ENCODE assay signal across 8 mouse cellular contexts in genomic region chr14:25496116-25496515, GRCm38 (mm10). TPM values are rescaled to one million over a fixed set of nuclear protein-coding genes. Genes with fewer than 3 reads are reported as not detected.
DNase-seq lines count a peak whose midpoint lies in the region; ATAC-seq and TF ChIP-seq lines count a peak whose summit lies in the region.

No protein-coding gene starts in this region.

- H3K36me3 ChIP-seq in lung, embryonic 14.5 days (ENCODE audit: insufficient read depth) = no peaks in the 10 kb centered on the region

- 62% methylated on average over 2 of the region's 2 CpGs for WGBS in lung, embryonic 14.5 days
- 59% methylated on average over 2 of the region's 2 CpGs for WGBS in lung, adult 2 months

- no peaks in the 10 kb centered on the region for H3K27me3 ChIP-seq in lung, embryonic 14.5 days (ENCODE audit: insufficient read depth, low read length)

- no peak overlapping the region for H3K4me3 ChIP-seq in lung, embryonic 14.5 days (ENCODE audit: low read depth, low read length)
- H3K4me3 ChIP-seq in lung, adult 2 months (replicated peaks; ENCODE audit: extremely low read depth, low read depth, low read length) = no peak overlapping the region
- H3K4me3 ChIP-seq in embryonic fibroblast, embryonic 13.5 days (ENCODE audit: insufficient read depth, low read length) = no peak overlapping the region

- no peak overlapping the region for H3K27ac ChIP-seq in lung, embryonic 14.5 days (ENCODE audit: low read depth)
- H3K27ac ChIP-seq in embryonic fibroblast, embryonic 13.5 days (ENCODE audit: insufficient read depth, low read length) = peak overlapping the region; percentile 58

- TF ChIP-seq CTCF in lung, embryonic 14.5 days (IDR thresholded peaks at IDR 0.05; ENCODE audit: low read depth) = no peak
- TF ChIP-seq CTCF in lung, adult 2 months (IDR thresholded peaks at IDR 0.05; ENCODE audit: insufficient read depth, low read length) = no peak
- TF ChIP-seq CTCF in embryonic fibroblast, embryonic 13.5 days (IDR thresholded peaks at IDR 0.05; ENCODE audit: borderline replicate concordance, insufficient read depth, low read length) = no peak

- no peaks in the 10 kb centered on the region for H3K9me3 ChIP-seq in lung, embryonic 14.5 days (ENCODE audit: low read depth, low read length)

- H3K4me2 ChIP-seq in lung, embryonic 14.5 days = no peak overlapping the region

- no peak for TF ChIP-seq POLR2A in lung, adult 2 months (IDR thresholded peaks at IDR 0.05; ENCODE audit: borderline replicate concordance, extremely low read depth, low read depth, low read length)
- TF ChIP-seq POLR2A in embryonic fibroblast, embryonic 13.5 days (IDR thresholded peaks at IDR 0.05; ENCODE audit: low read depth, low read length) = no peak

- no peak overlapping the region for H3K9ac ChIP-seq in lung, embryonic 14.5 days

- peak; percentile 46 to 63 for DNase-seq in frontal cortex, adult 2 months (ENCODE audit: extremely low spot score in 1 of 2, low spot score in 1 of 2)
- no peak for DNase-seq in frontal cortex, postnatal 14 days (ENCODE audit: low spot score in 2 of 2)
- peak; percentile 41 for DNase-seq in lung, embryonic 14.5 days
- no peak for DNase-seq in lung, adult 2 months
- peak; percentile 40 for DNase-seq in lung, postnatal 10 days
- no peak for DNase-seq in T-cell, adult 2 months (ENCODE audit: low spot score)
- DNase-seq in gastrocnemius, postnatal 4 days (ENCODE audit: low spot score in 2 of 2) = no peak

- peaks cover 30% of the 10 kb centered on the region for H3K4me1 ChIP-seq in lung, embryonic 14.5 days (ENCODE audit: insufficient read depth)
- H3K4me1 ChIP-seq in lung, adult 2 months (ENCODE audit: control insufficient read depth, insufficient read depth, low read length) = peaks cover 68% of the 10 kb centered on the region
- peaks cover 39% of the 10 kb centered on the region for H3K4me1 ChIP-seq in embryonic fibroblast, embryonic 13.5 days (ENCODE audit: control insufficient read depth, insufficient read depth, low read length)

- no peak for ATAC-seq in lung, embryonic 14.5 days (ENCODE audit: insufficient read depth)

RNA-seq across cellular contexts. Expression of gene Zmiz1, which starts 37.1 kb away (rescaled TPM):
- polyA plus RNA-seq in frontal cortex, adult 2 months (2012; rRNA removed) = 39.1 and 45.9 TPM in 2 replicates
- polyA plus RNA-seq in lung, embryonic 14.5 days (2014; fragmentation: Nextera tagmentation; extraction: Ambion mirVana) = 33.5 TPM in 2 replicates
- 51.6 and 52.6 TPM in 2 replicates for polyA plus RNA-seq in lung, adult 2 months (2012; rRNA removed)
- 61.9 and 73.9 TPM in 2 replicates for polyA plus RNA-seq in embryonic fibroblast, embryonic 13.5 days (2011; ENCODE audit: insufficient read length, low read depth, missing spikeins)
- total RNA-seq in gastrocnemius, postnatal 4 days (2021) = 10 to 100 TPM; 53.8 to 55.2 TPM

Comparison
In these comparisons a context has a peak if more than half of its experiments do, and no peak if none do; other contexts are left out.
1. DNase-seq: peak in frontal cortex, adult 2 months (2 of 2), lung, embryonic 14.5 days (single experiment) and lung, postnatal 10 days (single experiment); none in frontal cortex, postnatal 14 days (0 of 2), lung, adult 2 months (single experiment), T-cell, adult 2 months (single experiment) and gastrocnemius, postnatal 4 days (0 of 2).